Mouse (Mus musculus) retina, adult 2 months (tissue): ENCODE measurements at regions not wholly inside any gene's neighbourhood (a gene's known extent, or its start where the extent isn't known, plus 50 kb on each side); places are given as distances from the start of the nearest gene placed in this dataset.
"Not testable (repeated sequence)": the region's sequence is repeated elsewhere in the genome, so short reads cannot be mapped to it uniquely, and the experiment has no call there.

Experiments used
- DNase-seq: peaks from one replicate; pipeline ENCODE4 v3.0.0-alpha.2; 2012; ENCODE audit warnings: low read depth, low spot score

DNA sequence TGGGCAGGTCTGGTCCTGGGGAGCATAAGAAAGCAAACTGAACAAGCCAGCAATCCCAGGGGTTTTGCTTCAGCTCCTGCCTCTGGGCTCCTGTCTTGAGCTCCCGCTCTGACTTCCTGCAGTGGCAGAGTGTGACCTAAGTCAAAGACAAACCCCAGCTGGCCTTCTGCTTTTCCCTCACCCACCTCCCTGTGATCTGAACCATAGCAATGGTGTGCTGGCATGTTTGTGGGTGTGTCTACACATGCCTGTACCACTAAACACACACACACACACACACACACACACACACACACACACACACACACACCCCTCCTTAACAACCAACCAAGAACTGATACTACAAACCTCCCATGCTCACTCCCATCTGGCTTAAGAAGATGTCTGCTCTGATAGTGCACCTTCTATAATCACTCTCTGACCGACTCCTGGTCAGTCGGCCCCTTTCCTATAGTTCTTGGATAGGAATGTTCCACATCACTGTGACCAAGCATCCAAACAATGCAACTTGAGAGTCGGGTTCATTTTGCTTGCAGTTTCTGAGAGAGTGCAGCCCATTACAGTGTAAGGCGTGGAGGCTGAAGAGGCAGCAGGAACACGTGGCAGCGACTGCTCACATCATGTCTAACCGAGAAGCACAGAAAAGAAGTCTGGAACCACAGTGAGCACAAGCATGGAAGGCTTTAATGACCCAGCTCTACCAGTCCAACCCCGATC, 134.4 kb downstream of the Tcp10c start:
- no peak for DNase-seq

DNA sequence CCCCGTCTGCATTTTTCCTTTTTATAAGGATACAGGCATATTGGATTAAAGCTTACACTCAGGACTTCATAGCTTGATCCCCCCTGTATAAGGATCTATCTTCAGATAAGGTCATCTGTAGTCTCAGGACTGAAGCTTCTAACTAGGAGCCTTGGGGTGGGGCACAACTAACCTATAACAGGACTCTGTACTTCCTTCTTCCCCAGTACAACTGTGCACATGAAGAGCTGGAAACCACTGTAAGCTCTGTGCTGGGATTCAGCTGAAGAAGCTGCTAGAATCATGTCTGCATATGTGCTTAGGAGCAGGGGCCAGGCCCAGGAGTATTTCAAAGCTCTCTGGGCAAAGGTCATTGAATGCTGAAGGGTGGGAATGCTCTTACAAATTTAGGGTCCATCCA, 137.9 kb downstream of the Tcp10c start:
- DNase-seq: not testable (repeated sequence)

DNA sequence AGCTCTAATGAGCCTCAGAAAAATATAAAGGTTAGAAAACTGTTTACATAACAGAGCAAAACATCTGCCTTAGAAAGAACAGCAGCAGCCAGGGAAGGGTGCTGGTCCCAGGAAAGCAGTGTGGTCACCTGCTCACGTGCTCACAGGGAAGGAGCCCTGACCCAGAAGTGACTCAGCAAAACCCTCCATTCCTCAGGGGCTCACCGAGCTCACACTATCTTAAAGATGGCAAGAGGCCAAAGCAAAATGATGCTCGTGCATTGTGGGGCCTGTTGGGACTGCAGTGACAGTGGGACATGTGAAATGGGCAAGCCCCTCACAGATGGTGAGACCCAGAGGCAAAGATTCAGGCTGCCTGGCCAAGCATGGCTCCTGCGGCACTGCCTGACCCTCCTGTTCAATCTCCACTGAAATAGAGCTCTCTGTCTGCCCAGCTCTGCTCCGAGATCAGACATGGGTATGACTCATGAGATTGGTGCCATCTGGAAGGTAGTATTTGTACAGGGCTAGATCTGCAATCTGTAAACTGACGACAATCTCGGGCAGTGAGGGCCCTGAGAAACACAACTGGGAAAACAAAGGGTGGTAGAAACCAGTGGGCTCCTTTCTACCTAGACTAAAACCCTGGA, 138.4 kb downstream of the Tcp10c start:
- not testable (repeated sequence) for DNase-seq

DNA sequence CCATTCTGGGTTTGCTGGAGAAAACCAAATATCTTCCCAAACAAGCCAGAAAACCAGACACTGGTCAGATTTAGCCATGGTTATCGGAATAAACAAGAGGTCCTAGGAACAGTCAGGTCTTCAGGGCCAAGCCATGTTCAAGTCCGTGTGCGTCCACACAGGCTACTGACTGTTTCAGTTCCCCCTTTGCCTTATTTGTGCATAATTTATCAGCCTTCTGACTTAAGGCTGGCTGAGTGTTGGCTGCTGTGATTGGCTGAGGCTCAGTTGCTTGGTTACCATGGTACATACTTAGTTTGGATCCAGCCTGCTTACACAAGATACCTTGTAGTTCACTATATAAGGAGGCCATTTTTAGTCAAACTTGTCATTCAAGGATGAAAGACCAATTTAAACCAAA, 139.5 kb downstream of the Tcp10c start:
- DNase-seq: not testable (repeated sequence)

DNA sequence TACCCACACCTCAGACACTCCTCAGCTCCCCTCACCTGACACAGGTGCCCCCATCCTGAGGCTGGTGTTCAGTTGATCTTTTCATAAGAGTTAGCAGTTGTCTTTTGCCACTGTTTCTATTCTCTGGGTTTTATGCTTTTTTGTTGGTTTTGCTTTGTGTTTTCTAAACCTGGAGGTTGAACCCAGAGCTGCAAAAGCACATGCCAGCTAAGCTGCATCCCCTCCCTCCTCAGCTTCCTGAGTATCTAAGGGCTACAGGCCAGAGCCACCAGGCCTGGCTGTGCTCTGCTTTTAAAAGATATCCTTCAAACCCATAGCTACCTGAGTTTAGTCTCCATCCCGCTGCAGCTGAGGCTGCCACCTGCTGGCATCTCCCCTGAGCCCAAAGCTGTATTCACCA, 140.1 kb downstream of the Tcp10c start:
- not testable (repeated sequence) for DNase-seq

DNA sequence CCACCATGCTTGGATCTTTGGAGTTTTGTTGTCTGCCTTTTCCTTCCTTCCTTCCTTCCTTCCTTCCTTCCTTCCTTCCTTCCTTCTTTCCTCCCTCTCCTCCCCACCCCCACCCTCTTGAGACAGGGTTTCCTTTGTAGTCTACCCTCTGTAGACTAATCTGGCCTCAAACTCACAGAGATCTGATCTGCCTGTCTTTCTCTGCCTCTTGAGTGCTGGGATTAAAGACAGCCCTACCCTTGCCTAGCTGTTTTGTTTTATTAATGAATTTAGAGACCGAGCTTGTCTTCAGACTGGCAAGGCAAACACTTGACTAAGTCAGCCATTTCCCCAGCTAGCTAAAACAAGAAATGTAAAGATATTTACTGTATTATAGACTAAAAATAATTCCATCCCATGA, 150.0 kb downstream of the Tcp10c start:
- DNase-seq: not testable (repeated sequence)

DNA sequence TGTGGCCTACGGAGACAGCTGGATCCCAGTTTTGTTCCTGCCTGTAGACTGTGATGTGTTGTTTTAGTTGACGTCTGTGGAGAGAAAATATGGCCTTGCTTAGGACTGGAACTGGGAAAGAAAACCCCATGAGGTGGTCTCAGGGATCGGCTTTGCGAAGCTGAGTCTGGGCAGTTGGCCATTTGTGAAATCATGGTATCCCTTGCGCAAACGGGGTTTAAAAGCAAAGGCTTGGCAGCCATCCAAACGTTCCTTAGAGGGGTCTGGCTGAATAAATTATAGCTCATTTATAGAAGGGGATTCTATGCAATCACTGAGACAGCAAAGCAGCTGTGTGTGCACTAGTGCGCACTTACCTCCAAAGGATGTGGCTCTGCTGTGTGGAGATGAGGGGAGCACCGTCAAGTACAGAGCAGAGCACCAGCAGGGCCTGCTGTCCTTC, 150.5 kb downstream of the Tcp10c start:
- not testable (repeated sequence) for DNase-seq

DNA sequence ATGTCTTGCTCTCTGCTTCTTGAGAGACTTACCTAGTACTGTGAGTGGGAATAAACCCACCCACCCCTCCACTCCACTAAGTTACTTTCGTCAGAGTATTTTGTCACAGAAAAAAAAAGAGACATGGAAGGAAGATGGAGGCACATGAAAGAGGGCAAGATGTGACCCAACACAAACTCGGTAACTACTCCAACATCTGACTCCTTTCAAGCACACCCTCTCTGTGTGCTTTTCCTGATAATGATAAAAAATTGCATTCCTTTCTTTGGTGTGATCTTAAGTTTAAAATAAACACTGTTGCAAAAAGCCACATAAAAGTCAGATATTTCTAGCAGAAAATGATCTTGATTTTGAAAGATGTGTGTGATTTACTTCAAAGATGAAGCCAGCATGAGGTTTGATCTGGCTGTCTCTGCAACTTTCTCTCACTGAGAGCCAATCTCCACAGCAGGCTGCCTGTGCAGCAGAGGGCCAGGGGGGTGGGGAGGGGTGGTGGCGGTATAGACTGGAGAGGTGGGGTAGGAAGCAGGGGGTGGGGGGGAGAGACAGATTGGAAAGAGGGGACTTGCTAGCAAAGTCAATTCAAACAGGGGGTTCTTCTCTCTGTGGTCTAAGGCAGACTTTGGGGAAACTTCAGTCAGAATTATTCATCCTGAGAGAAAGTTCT, 153.2 kb downstream of the Tcp10c start:
- not testable (repeated sequence) for DNase-seq

DNA sequence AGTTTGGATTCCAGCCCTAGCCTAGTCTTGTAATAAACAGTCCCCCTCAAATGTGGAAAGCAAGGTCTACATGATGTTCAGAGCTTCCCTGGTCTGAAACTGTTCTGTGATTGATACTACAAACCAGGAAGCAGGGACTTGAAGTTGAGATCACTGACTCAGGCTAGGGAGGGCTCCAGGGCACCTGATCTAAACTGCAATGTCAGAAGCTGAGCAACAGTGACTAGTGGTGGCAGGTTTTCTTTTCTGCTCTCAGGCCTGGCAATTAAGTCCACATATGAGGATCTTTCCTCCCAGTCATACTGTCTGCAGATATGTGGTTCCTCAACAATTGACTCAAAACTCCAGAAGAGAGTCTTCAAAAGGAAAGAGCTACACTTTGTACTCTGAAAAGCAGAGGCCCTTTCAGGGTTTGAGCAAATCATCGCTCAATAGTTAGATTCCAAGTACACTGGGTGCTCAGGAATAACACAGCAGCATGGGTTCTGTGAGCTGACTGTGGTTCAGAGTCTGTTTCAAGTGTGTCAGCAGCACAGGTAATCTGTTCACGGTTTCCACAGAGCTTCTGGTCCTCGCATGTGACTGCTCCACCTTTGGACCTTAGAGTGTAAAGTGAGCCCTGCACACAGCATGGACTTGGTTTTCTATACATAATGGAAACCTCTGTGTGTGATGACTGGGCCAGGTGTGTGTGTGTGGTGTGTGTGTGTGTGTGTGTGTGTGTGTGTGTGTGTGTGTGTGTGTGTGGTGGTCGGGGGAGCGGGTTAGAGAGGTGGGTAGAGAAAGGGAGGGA, 165.2 kb downstream of the Tcp10c start:
- not testable (repeated sequence) for DNase-seq

DNA sequence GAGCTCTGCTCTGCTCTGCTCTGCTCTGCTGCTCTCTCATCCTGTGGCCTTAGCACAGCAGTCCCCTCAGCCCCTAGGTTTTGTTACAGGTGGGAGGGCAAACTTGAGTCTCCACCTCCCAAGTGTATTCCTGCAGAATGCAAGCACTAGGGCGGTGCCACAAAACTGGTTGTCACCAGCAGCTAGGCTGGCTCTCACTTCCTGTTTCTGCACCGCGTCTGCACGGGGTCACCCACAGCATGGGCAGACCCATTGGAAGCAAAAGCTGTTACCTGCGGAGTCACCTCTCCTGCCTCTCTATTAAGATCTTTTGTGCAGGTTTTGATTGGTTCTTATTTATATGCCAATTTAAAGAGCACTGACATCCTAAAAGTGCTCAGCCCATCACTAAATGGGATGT, 178.2 kb downstream of the Tcp10c start:
- not testable (repeated sequence) for DNase-seq

DNA sequence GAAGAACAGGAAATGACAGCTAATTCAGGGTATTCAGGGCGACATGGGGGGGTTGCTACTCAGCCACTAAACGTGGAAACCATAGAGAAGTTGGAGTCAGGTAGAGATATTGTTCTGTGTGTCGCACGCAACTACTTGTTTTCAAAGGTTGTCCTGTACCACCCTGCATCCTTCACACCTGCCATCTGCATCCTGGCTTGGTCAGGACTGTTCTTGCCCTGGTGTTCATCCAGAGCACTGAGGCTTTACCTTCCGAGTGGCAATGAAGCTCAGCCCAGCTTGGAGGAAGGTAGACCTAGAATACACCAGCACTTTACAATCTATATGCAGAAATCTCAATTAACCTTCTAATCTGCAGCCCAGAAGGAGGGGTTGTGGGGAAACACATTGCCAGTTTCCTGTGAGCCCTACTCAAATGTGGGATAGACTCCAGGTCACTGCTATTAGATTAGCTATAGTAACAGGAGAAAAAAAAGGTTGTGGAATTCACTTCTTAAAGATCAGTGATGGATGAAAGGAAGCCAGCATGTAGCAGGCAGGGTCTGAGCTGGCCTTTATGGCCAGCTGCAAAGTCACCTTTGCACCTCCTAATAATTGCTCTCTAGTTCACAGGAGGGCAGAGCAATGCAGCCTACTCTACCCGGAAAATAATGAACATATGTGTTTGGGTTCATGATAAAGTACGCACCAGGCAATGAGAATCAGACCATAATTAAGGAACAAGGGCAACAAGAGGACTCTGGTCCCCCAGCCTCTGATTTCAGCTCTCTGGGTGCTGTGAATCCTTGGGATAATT, 186.3 kb downstream of the Tcp10c start:
- no peak for DNase-seq

DNA sequence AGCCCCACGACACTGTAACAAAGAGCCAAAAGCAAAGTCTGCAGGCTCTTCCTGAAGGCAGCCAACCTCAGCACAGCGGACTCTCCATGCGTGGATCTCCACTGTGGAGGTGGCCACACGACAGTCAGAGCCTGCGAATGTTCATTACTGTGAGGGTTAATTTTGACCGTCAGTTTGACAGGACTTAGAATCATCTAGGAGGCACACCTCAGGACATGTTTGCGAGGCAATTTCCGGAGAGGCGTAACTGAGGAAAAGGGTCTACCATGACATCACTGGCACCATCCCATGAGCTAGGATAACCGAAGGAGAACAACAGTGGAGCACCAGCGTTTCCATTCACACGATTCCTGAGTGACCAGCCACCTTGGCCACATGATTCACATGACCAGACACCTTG, 186.9 kb downstream of the Tcp10c start:
- no peak for DNase-seq

DNA sequence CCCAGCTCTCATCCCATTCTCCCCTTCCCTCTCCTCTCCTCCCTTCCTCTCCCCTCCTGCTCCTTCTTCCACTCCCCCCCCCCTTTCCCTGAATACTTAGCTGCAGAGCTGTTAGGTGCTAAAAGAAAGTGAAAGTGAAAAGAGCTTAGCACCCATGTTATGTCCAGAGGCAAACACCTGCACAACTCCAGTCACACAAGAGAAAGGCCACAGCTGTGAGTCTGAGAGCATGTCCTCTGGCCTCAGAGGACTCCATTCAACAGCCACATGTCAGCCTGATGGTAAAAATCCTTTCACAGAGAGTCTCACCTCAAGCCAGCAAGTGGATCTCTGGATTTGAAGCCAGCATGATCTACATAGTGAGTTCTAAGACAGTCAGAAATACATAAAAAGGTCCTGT, 187.9 kb downstream of the Tcp10c start:
- no peak for DNase-seq

DNA sequence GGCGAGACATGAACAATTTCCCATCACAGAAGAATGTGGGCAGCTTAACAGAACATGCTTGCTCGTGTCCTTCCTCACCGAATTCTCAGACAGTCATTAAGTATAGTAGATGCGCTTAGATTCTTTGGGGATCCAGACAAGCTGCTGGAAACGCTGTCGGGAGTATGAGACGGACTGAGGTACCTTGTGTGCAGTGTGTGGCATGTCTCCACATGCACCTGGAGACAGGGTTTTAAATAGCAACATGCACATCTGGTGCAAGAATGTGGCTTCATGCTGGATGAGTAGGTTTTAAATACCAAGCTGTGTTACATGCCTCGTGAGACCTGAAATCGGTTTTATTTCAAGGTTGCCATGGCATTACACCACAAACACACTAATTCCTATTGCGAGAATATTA, 188.5 kb downstream of the Tcp10c start:
- no peak for DNase-seq

DNA sequence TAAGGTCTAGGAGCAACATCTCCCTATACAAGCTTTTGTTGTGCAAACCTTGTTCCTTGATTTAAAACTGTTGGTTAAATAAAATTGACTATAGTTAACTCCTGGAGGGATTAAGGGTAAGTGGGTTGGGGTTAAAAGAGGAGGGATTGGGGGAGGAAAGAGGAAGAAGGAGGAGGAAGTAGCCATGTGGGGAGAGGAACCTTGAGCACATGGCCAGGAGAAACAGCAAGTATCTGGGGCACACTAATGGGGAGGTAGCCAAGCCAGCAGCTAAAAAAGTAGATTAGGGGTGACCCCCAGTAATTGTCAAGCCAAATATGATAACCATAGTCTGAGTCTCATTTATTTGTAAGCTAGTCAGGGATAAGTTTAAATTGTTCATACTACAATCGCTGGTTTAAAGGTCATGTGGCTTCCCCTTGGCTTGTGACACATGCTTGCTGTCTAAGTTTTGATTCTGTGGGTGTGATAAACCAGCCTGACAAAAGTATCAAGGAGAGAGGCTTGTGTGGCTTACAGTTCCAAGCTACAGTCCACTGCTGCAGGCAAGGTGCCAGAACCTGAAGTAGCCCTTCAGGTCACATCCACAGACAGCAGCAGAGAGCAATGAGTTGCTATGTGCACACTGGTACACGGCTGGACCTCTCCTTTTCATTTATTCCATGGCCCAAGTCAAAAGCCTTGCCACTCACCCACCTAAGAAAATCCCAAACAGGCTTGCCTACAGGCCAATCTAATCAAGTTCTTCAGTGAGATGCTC, 189.8 kb downstream of the Tcp10c start:
- DNase-seq: no peak

DNA sequence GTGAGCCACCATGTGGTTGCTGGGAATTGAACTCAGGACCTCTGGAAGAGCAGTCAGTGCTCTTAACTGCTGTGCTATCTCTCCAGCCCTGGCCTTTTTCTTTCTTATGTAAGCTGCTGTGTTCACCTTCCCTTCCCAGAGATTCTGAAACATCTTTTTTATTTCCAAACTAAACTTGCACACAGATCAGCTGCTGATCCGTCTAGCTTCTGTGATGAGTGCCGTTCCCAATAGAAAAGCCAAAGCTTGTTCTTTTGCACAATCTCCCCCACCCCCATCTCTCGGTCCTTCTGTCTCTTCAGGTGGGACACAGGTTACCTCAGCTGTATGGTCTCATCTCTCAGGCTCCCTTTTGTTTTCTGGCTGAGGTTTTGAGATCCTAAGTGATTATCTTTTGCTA, 191.9 kb downstream of the Tcp10c start:
- DNase-seq: no peak

DNA sequence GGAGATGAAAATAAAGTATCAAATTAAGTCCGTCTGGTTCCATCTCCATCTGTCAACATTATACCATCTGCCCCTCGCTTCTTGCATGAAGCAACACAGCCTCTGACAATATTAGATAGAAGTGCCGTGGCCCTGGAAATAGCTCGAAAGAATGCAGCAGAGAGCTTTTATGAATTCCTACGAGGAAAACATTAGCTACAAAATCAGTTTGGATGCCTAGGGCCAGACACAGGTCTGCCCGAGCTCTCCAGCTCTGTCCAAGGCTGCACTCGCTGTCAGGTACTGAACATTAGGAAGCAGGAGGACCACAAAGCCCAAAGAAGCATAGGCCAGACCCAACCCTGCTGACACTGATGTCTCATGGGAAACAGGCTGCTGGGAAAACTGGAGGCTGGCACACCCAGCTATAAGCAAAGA, 192.3 kb downstream of the Tcp10c start:
- no peak for DNase-seq

DNA sequence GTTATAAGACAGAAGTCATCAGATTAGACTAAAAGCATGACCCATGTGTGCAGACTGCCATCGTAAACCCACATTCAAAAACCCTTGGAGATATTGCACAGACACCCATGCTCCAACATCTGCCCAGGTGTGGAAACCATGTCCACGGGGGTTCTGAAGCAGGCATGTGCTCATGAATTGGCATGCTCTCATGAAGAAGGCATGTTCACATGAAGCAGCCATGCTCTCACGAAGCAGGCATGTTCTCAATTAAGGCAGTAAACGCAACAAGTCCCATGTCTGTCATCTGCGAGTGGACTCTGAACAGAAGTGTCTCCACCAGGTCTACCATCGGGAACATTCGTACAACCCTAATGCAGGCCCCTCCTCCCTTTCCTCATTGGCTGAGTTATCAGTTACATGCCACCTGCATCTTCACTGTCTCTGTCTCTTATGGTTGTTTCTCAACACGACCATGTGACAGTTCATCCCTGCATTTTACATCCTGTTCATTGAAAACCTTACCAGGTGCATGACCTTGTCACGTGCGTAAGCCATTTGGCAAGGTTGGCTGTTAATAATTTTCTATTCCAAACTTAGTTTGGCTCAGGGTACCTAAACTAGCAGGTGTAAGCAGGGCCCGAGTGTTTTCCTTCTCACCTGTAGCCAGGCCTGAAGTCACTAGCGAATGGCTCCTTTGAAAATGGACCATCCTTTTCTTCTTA, 193.4 kb downstream of the Tcp10c start:
- DNase-seq: no peak

DNA sequence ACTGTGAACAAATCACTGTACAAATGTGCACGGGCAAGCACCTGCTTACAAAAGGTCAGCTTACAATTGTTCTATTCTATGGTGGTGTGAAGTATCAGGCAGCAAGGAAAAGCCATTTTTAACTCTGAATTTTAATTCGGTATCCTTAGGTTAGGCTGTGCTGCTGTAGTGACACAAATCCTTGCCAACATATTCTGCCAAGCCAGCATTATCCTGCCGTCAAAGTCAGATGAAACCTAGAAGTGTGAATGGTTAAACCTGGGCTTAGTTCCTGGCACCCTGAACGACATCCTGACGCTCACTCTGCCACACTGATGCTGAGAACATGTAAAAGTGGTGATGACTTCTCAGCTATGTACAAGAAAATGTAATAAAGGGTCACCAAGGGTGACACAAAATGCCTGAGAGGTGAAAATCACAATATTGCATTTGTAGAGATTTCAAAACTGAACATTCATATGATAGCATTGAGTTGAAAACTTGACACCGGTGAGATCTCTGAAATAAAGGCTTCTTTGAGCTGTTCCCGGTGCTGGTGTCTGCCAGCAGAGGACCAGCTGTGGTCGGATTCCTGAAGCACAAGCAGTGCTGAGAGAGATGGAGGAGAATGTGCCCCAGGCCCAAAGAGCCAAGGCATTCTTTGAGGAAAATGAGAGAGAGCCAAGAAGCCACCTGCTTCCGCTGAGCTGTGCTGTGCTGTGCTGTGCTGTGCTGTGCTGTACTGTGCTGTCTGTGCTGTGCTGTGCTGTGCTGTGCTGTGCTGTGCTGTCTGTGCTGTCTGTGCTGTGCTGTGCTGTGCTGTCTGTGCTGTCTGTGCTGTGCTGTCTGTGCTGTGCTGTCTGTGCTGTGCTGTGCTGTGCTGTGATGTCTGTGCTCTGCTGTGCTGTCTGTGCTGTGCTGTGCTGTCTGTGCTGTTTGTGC, 195.9 kb downstream of the Tcp10c start:
- DNase-seq: no peak
